Mouse (Mus musculus) left cerebral cortex, postnatal 4 days (tissue): ENCODE results near the gene Ccdc194. TPM values are rescaled to one million over a fixed set of nuclear protein-coding genes. Genes with fewer than 3 reads are reported as not detected.

Source experiments
- DNase-seq: peaks from one replicate; pipeline ENCODE4 v3.0.0-alpha.2; 2022
- intact Hi-C: fragments of 180-260 bp; cut with DNase I; formaldehyde crosslinking; loops from one replicate; pipeline ENCODE4 v1.15.1; 2025
- total RNA-seq, 2 experiments: library from RNA; stranded (reverse); gene quantifications; 2 replicates each; pipeline ENCODE4 v1.2.3; 2021

The Ccdc194 gene
- total RNA-seq: not detected

GRCm38 (mm10) chr8:71525226-71526050 is at the start of gene Ccdc194:
TSS of gene Ccdc194 (minus strand) at chr8:71525711.
- DNase-seq: no peak
- intact Hi-C loops: loop anchor here (10.0 kb wide), 1 partner anchor 81 kb away; no protein-coding TSS in a partner anchor

GRCm38 (mm10) chr8:71575020-71575419 is 49.5 kb upstream of the Ccdc194 start:
- intact Hi-C loops: no loop called here
- DNase-seq: no peak

- no peak for DNase-seq
- intact Hi-C loops: no loop called here
Observed at GRCm38 (mm10) chr8:71574426-71574825, 48.9 kb upstream of the Ccdc194 start.

- intact Hi-C loops: no loop called here
- DNase-seq: peak; percentile 89
Observed at GRCm38 (mm10) chr8:71572847-71573633, 47.5 kb upstream of the Ccdc194 start.

GRCm38 (mm10) chr8:71572077-71572476 is 46.6 kb upstream of the Ccdc194 start:
- intact Hi-C loops: no loop called here
- no peak for DNase-seq

- DNase-seq: peak; percentile 95
- intact Hi-C loops: no loop called here
Observed at GRCm38 (mm10) chr8:71570291-71570954, 44.9 kb upstream of the Ccdc194 start.

- intact Hi-C loops: loop anchor here (10.0 kb wide), 1 partner anchor 95 kb away; no protein-coding TSS in a partner anchor
- peak; percentile 87 for DNase-seq
Observed at GRCm38 (mm10) chr8:71569366-71570290, 44.1 kb upstream of the Ccdc194 start.

- intact Hi-C loops: loop anchor here (10.0 kb wide), 1 partner anchor 96 kb away; no protein-coding TSS in a partner anchor
Observed at GRCm38 (mm10) chr8:71568941-71569340, 43.4 kb upstream of the Ccdc194 start.

GRCm38 (mm10) chr8:71568387-71568937 is 43.0 kb upstream of the Ccdc194 start, which contains the start of gene Slc27a1:
TSS of gene Slc27a1 (plus strand) at chr8:71568882.
- peak; percentile 94 for DNase-seq
- intact Hi-C loops: loop anchor here (10.0 kb wide), 1 partner anchor 96 kb away; no protein-coding TSS in a partner anchor

More at GRCm38 (mm10) chr8:71568941-71569340, 43.4 kb upstream of the Ccdc194 start:
- DNase-seq: no peak

- intact Hi-C loops: loop anchor here (10.0 kb wide), 1 partner anchor 97 kb away; no protein-coding TSS in a partner anchor
- DNase-seq: no peak
Observed at GRCm38 (mm10) chr8:71567587-71567986, 42.1 kb upstream of the Ccdc194 start.

- intact Hi-C loops: loop anchor here (10.0 kb wide), 1 partner anchor 98 kb away; no protein-coding TSS in a partner anchor
- DNase-seq: no peak
Observed at GRCm38 (mm10) chr8:71566501-71566900, 41.0 kb upstream of the Ccdc194 start, which contains the start of gene Nxnl1. TSS of gene Nxnl1 (minus strand) at chr8:71566601.

- DNase-seq: no peak
- intact Hi-C loops: loop anchor here (5.0 to 10.0 kb wide), 2 partner anchors 33 to 101 kb away; partner anchors contain the start of gene Fam129c
Observed at GRCm38 (mm10) chr8:71563992-71564391, 38.5 kb upstream of the Ccdc194 start.

GRCm38 (mm10) chr8:71562751-71563150 is 37.2 kb upstream of the Ccdc194 start:
- DNase-seq: peak; percentile 81
- intact Hi-C loops: loop anchor here (5.0 to 10.0 kb wide), 2 partner anchors 35 to 102 kb away; partner anchors contain the start of gene Fam129c

- DNase-seq: peak; percentile 62
- intact Hi-C loops: loop anchor here (5.0 to 10.0 kb wide), 2 partner anchors 36 to 103 kb away; partner anchors contain the start of gene Fam129c
Observed at GRCm38 (mm10) chr8:71561401-71561800, 35.9 kb upstream of the Ccdc194 start.

GRCm38 (mm10) chr8:71560765-71561164 is 35.3 kb upstream of the Ccdc194 start:
- intact Hi-C loops: loop anchor here (5.0 to 10.0 kb wide), 2 partner anchors 37 to 104 kb away; partner anchors contain the start of gene Fam129c
- DNase-seq: no peak

GRCm38 (mm10) chr8:71560071-71560470 is 34.6 kb upstream of the Ccdc194 start:
- intact Hi-C loops: loop anchor here (5.0 to 10.0 kb wide), 2 partner anchors 37 to 105 kb away; partner anchors contain the start of gene Fam129c
- DNase-seq: no peak

GRCm38 (mm10) chr8:71558958-71559690 is 33.6 kb upstream of the Ccdc194 start:
- DNase-seq: peak; percentile 28
- intact Hi-C loops: no loop called here
